Mouse (Mus musculus) ES-Bruce4 (cell line): Measurements from ENCODE around the gene Eif3l.

ENCODE experiments used
- CTCF ChIP-seq: IDR thresholded peaks from one replicate; pipeline ENCODE4 v1.8.1; 2011; ENCODE audit warnings: low read depth, low read length
- POLR2A ChIP-seq: IDR thresholded peaks from one replicate; pipeline ENCODE4 v1.8.1; 2011; ENCODE audit warnings: low read length; ENCODE audit not compliant: insufficient read depth

DNA sequence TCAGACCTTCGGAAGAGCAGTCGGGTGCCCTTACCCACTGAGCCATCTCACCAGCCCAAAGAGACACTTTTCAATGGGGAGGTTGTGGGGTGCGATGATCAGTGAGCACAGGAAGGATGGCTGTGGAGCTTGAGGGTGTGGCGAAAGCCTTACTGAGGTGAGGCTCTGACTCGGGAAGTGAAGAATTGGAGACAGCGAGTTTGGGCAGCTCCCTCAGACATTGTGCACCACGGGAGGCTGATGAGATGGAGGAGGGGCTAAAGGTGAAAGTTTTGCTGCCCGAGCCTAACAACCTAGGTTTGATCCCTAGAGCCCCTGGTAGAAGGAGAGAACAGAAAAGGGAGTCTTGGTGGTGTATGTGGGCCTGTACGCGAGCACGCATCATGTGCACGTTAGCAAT is 68.3 kb downstream of the Eif3l start:
- TF ChIP-seq CTCF: no peak
- no peak for TF ChIP-seq POLR2A
